Mouse (Mus musculus) bone marrow, adult 2 months (tissue): ENCODE data around the gene Polr1e.

Experiments used
- CTCF ChIP-seq: fragments of 200-500 bp; IDR thresholded peaks from 2 replicates; pipeline ENCODE4 v1.5.1; 2011; ENCODE audit warnings: low read length, control low read depth; ENCODE audit not compliant: control insufficient read depth, insufficient read depth
- POLR2A ChIP-seq: fragments of 200-500 bp; IDR thresholded peaks from 2 replicates; pipeline ENCODE4 v1.6.1; 2011; ENCODE audit warnings: low read depth, mild to moderate bottlenecking, control low read depth, low read length, borderline replicate concordance; ENCODE audit not compliant: control insufficient read depth

DNA sequence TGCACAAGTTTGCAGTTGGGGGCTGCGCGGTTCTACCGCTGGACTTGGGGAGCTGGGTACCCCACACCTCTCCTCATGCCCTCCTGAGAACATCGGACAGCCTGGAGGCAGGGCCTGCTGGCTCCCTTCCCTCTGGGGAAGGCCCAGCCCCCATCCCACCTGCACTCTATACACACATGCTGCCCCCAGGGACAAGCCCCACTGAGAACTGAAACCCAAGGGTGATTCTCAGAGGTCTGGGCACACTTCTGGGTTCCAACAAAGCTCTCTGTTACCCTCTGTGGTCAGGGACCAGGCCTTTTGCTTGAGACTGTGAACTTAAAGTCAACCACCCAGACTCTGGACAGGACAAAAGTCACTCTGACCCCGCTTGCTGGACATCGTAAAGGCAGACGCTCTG, 48.3 kb upstream of the Polr1e start:
- no peak for TF ChIP-seq CTCF
- TF ChIP-seq POLR2A: peak; percentile 43; the same call in 1 of the 2 replicates
